Mouse (Mus musculus): ENCODE results near the gene Mb21d2.

DNA sequence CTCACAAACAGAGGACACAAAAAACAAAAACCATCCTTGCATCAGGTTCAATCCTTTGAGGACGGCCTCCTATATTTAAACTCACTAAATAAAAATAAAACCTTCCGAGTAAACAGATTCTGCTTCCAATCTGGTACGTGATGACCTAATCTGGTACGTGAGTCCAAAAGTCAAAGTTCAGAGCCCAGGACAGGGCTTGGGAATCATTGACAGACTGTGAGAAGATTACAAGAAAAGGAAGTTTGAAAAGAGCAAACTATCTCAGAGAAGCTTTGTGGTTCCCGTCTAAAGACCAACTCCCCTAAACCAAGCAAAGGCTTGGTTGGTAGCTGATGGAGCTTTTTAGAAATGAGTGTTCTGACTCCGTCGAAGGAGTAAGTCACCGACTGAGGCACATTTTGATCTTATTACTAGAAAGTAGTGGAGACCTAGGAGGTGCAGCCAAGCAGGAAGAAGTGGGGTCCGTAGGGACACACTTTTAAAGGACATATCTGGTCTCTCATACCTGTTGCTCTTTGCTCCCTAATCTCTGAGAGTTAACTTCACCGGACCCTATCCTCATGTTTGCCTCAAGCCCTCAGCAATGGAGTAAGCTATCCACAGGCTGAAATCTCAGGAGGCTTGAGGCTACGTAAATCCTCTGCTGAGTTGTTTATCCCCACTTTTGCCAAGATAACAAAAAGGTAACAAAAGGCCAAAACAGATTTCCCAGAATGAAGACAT, 23.7 kb downstream of the Mb21d2 start:
- TF ChIP-seq CTCF (IDR thresholded peaks at IDR 0.05; ENCODE audit: low read depth, low read length) (no peak), POLR2A (IDR thresholded peaks at IDR 0.05; ENCODE audit: insufficient read depth, low read length) (no peak)
